Mouse (Mus musculus): ENCODE results near the gene Gm10217. TPM values are rescaled to one million over a fixed set of nuclear protein-coding genes. Genes with fewer than 3 reads are reported as not detected.

The Gm10217 gene
- polyA plus RNA-seq, 1 experiment from 2014 or later: not detected

Other genes with a start within 250 kb of the Gm10217 start
- gene Fam155a, start 93.1 kb upstream of the Gm10217 start, polyA plus RNA-seq (2015; fragmentation: Nextera tagmentation; extraction: Ambion mirVana): 27.7 and 31.2 TPM in 2 replicates
- gene Lig4, start 113.4 kb downstream of the Gm10217 start, polyA plus RNA-seq (2015; fragmentation: Nextera tagmentation; extraction: Ambion mirVana): 10.0 and 10.6 TPM in 2 replicates
- gene Abhd13, start 113.5 kb downstream of the Gm10217 start, polyA plus RNA-seq (2015; fragmentation: Nextera tagmentation; extraction: Ambion mirVana): 13.6 and 15.0 TPM in 2 replicates
- 0.42 and 0.86 TPM in 2 replicates for gene Tnfsf13b, start 142.2 kb downstream of the Gm10217 start, polyA plus RNA-seq (2015; fragmentation: Nextera tagmentation; extraction: Ambion mirVana)